8 mouse cellular contexts compared by ENCODE assay signal in the genomic region with DNA sequence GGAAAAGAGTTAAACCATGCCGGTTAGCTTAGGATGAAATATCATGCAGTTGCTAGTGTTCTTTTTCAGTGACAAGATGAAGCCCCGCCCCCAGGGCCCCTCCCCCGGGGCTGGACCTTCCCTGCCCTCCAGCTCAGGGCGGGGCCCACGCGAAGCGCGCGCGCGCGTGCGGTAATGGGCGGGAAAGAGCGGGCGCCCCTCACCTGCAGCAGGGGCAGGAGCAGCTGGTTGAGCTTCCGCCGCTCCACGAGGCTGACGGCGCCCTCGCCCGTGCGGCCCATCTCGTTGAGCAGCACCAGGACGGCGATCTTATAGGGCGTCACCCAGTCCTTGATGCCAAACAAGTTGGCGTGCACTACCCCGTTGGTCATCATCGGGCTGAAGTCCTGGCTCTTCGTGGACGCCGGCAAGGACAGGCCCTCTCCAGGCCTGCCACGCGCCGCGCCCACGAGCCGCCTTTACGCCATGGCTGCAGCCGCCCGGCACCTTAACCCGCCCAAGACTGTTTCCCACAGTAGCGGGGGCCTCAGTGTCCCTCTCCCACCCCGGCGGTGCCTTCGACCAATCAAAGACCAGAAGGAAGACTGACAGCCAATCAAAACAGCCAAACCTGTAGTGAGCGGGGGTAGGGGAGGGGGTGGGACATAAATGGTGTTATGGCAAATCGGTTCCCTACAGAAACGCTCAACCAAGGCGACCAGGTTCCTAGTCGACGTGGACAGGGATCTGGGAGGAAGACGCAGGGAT. TPM values are rescaled to one million over a fixed set of nuclear protein-coding genes. Genes with fewer than 3 reads are reported as not detected.
DNase-seq lines count a peak whose midpoint lies in the region; ATAC-seq lines count a peak whose summit lies in the region.

A gene (minus strand): TSS at position 563 of the 747 bp plus-strand sequence.

- no peaks in the 10 kb centered on the region for H3K9me3 ChIP-seq in hindbrain, embryonic 16.5 days (ENCODE audit: control insufficient read depth, low read length)

- WGBS in hindbrain, embryonic 16.5 days: under 1% methylated on average over 55 of the region's 55 CpGs
- WGBS in macrophage (ENCODE audit: missing documents): under 1% methylated on average over 55 of the region's 55 CpGs

- peaks cover 33% of the 10 kb centered on the region for H3K79me2 ChIP-seq in macrophage (ENCODE audit: inconsistent target)

- peaks cover 22% of the 10 kb centered on the region for H3K36me3 ChIP-seq in hindbrain, embryonic 16.5 days (ENCODE audit: control insufficient read depth, insufficient read depth, low read length)
- peaks cover 19% of the 10 kb centered on the region for H3K36me3 ChIP-seq in macrophage (ENCODE audit: inconsistent target)

- peaks cover 11% of the 10 kb centered on the region for H3K4me1 ChIP-seq in hindbrain, embryonic 16.5 days (ENCODE audit: control insufficient read depth, insufficient read depth, low read depth, low read length)

- H3K9ac ChIP-seq in hindbrain, embryonic 16.5 days (ENCODE audit: low read depth, low read length): peak within 1 kb of the TSS; percentile 92

- peak; percentile 90 for DNase-seq in WW6 (ENCODE audit: low read depth, low spot score)
- peak; percentile 78 to 88 for DNase-seq in cerebellum, postnatal 4 days (ENCODE audit: low spot score in 2 of 2)
- DNase-seq in gastrocnemius, adult 18-20 months (ENCODE audit: low spot score): peak; percentile 94
- peak; percentile 80 to 90 for DNase-seq in left cerebral cortex, adult 18-20 months (ENCODE audit: low spot score in 2 of 2)
- peak; percentile 93 for DNase-seq in right cerebral cortex, adult 18-20 months
- peak; percentile 62 for DNase-seq in urinary bladder, postnatal 10 days (ENCODE audit: low spot score)

- H3K27ac ChIP-seq in hindbrain, embryonic 16.5 days (ENCODE audit: low read depth, low read length): peak within 1 kb of the TSS; percentile 98
- peak within 1 kb of the TSS; percentile 55 for H3K27ac ChIP-seq in macrophage

- no peaks in the 10 kb centered on the region for H3K27me3 ChIP-seq in hindbrain, embryonic 16.5 days (replicated peaks; ENCODE audit: control insufficient read depth, insufficient read depth, low read length)

- H3K4me3 ChIP-seq in hindbrain, embryonic 16.5 days (ENCODE audit: low read length): peak within 1 kb of the TSS; percentile 91
- H3K4me3 ChIP-seq in macrophage (ENCODE audit: inconsistent target): peak within 1 kb of the TSS; percentile 40

- peak within 1 kb of the TSS; percentile 62 for H3K4me2 ChIP-seq in hindbrain, embryonic 16.5 days (ENCODE audit: low read length)

- ATAC-seq in hindbrain, embryonic 16.5 days: peak; percentile 100

RNA-seq across cellular contexts. Expression of the gene that starts here (rescaled TPM):
- 100 to 1,000 TPM; 466 to 498 TPM for total RNA-seq in gastrocnemius, adult 18-20 months (2021)
- polyA plus RNA-seq in hindbrain, embryonic 16.5 days (2015; fragmentation: Nextera tagmentation; extraction: Ambion mirVana): 495 and 497 TPM in 2 replicates
- 100 to 1,000 TPM; 212 to 231 TPM for total RNA-seq in left cerebral cortex, adult 18-20 months (2021)
- 100 to 1,000 TPM in 18 of 26 experiments, 10 to 100 TPM in 8; 49.6 to 289 (median 189) TPM for total RNA-seq in macrophage (2018; cell fraction: chromatin; rRNA removed)
- total RNA-seq in macrophage (2018; cell fraction: cytosol; rRNA removed): 100 to 1,000 TPM in 14 of 26 experiments, 10 to 100 TPM in 12; 75.4 to 140 (median 111) TPM
- total RNA-seq in macrophage (2018; cell fraction: nucleus; rRNA removed): 100 to 1,000 TPM in 19 of 26 experiments, 10 to 100 TPM in 7; 53.5 to 212 (median 145) TPM
- polyA plus RNA-seq in macrophage (2018): 96.1 to 114 TPM (median 102 TPM) in 3 replicates

Comparison
In these comparisons a context has a peak if more than half of its experiments do, and no peak if none do; other contexts are left out.
1. Peak in every context shown above with its lines: DNase-seq, ATAC-seq, H3K4me3 ChIP-seq and H3K27ac ChIP-seq.